Mouse (Mus musculus): Measurements from ENCODE around the gene Mef2a. TPM values are rescaled to one million over a fixed set of nuclear protein-coding genes. Genes with fewer than 3 reads are reported as not detected.

Mef2a gene
- polyA plus RNA-seq, 1 experiment, result 60.6 TPM

DNA sequence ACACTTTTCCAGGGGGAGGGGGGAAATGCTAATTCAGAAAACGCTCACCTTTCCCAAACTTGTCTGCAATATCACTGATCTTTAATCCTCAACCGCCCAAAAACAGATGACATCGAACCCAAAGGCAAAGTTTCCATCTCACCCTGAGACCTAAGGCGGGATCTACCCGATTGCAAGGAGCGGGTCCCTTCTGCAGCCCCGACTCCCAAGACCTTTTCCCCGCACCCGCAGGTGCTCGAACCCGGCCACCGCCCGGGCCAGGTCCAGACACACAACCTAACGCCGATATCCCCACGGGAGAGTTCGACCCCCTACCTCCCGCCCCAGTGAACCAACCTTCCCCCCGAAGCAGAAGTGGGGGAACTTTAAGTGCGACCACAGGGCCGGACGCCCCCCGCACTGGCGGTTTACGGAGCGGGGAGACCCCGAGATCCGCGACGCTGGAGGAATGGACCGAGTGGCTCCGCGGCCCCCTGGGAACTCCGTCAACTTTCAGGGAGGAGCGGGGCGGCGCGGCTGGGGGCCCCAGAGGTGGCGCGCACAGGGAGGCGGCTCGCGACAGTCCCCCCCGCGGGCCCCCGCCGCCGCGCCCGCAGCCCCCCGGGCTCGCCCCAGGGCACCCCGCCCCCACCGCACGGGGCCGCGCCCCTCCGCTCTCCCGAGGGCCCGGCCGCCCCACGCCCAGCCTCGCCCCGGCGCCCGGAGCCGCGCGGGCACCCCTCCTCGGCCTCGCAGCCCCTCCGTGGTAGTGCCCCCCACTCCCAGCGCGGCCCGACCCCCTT lies 576 bp downstream of the Mef2a start:
- H3K4me3 ChIP-seq (ENCODE audit: insufficient read depth, low read length), result peak overlapping the region; percentile 99
- TF ChIP-seq POLR2A (IDR thresholded peaks at IDR 0.05; ENCODE audit: extremely low read depth, insufficient read depth, low read length), result no peak
- TF ChIP-seq CTCF (IDR thresholded peaks at IDR 0.05; ENCODE audit: extremely low read depth, insufficient read depth, low read length), result no peak
- H3K27ac ChIP-seq (ENCODE audit: insufficient read depth, low read length), result peak overlapping the region; percentile 99
- peaks cover 8% of the 10 kb centered on the region for H3K4me1 ChIP-seq (ENCODE audit: control insufficient read depth, insufficient read depth, low read length)

DNA sequence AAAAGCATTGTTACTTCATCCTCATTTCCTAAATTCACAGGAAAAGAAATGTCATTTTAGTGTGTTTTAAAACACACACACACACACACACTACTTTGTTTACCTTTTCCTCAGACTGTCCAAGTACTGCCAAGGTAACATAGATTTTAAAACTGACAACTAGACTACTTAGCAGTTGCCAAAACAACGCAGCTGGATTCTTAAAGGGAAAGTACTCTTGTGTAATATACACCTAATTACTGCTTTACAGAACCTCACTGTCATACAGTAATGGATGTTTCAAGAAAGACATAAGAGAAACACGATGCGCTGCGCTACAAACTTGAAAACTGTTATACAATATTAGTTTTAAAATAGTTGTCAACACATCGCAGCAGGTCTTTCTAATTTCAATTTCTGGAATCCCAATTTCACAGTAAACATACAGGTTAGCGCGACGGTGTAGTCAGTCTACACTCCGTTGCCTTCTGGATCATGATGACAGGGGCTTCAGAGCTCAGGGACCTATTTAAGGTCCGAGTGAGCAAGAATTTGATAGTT lies 1.2 kb downstream of the Mef2a start:
- no peak for TF ChIP-seq POLR2A (IDR thresholded peaks at IDR 0.05; ENCODE audit: extremely low read depth, insufficient read depth, low read length)
- TF ChIP-seq CTCF (IDR thresholded peaks at IDR 0.05; ENCODE audit: extremely low read depth, insufficient read depth, low read length), result no peak
- peak overlapping the region; percentile 99 for H3K4me3 ChIP-seq (ENCODE audit: insufficient read depth, low read length)
- H3K4me1 ChIP-seq (ENCODE audit: control insufficient read depth, insufficient read depth, low read length), result peaks cover 8% of the 10 kb centered on the region
- H3K27ac ChIP-seq (ENCODE audit: insufficient read depth, low read length), result peak overlapping the region; percentile 91

DNA sequence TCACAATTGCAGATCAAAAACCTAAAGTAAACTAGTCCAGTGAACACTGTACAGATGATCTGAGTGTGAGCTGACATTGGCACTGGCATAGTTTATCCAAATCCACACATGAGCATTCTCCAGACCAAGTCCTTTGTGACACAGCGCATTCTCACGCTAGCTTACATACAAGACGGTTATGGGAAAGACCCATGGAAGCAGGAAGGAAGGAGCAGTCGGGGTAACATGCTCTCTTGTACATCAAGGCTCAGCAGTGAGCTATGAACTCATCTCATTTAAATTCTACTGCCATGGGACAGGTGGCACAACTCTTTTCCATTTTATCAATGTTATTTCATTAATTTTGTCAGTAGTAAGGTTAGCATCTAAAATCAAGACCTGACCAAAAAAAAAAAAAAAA lies 3.0 kb downstream of the Mef2a start:
- Histone ChIP-seq H3K4me3 (ENCODE audit: insufficient read depth, low read length) (no peak overlapping the region), H3K27ac (ENCODE audit: insufficient read depth, low read length) (no peak overlapping the region), H3K4me1 (ENCODE audit: control insufficient read depth, insufficient read depth, low read length) (peaks cover 8% of the 10 kb centered on the region)
- TF ChIP-seq CTCF (IDR thresholded peaks at IDR 0.05; ENCODE audit: extremely low read depth, insufficient read depth, low read length) (no peak), POLR2A (IDR thresholded peaks at IDR 0.05; ENCODE audit: extremely low read depth, insufficient read depth, low read length) (no peak)

DNA sequence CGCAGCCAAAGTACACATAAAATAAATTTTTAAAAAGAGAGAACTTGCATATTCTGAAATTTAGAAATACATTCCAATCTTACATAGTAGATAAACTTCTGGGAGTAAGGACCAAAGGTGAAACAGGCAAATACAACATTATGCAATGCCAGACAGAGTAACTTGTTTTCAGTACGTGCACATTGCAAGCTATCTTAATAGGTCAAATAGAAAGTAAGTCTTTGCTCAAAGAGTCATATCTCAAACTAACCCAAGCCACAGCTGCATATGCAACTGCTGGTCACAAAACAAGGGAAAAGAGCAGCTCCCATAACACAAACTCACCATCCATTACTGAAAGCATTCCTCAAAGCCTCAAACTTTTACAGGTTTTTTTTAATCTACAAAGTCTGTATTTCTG lies 4.3 kb downstream of the Mef2a start:
- no peak for TF ChIP-seq POLR2A (IDR thresholded peaks at IDR 0.05; ENCODE audit: extremely low read depth, insufficient read depth, low read length)
- TF ChIP-seq CTCF (IDR thresholded peaks at IDR 0.05; ENCODE audit: extremely low read depth, insufficient read depth, low read length), result no peak
- H3K4me1 ChIP-seq (ENCODE audit: control insufficient read depth, insufficient read depth, low read length), result peaks cover 4% of the 10 kb centered on the region
- no peak overlapping the region for H3K4me3 ChIP-seq (ENCODE audit: insufficient read depth, low read length)
- no peak overlapping the region for H3K27ac ChIP-seq (ENCODE audit: insufficient read depth, low read length)

DNA sequence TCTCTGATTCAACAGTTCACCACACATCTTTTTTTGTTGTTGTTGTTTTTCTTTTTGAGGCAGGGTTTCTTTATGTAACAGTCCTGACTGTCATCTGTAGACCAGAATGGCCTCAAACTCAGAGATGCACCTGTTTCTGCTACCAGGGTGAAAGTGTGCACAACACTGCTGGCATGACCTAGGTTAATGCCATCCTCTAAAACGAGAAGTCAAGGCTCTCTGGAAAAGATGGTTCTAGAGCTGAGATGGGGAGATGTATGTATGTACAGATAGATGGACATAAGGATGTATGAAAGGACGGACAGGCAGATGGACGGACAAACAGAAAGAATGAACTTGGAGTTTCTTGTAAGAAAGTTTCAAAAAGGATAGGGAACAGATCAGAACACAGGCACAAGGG lies 12.1 kb downstream of the Mef2a start:
- Histone ChIP-seq H3K27ac (ENCODE audit: insufficient read depth, low read length) (no peak overlapping the region), H3K4me1 (ENCODE audit: control insufficient read depth, insufficient read depth, low read length) (no peaks in the 10 kb centered on the region), H3K4me3 (ENCODE audit: insufficient read depth, low read length) (no peak overlapping the region)
- TF ChIP-seq CTCF (IDR thresholded peaks at IDR 0.05; ENCODE audit: extremely low read depth, insufficient read depth, low read length) (no peak), POLR2A (IDR thresholded peaks at IDR 0.05; ENCODE audit: extremely low read depth, insufficient read depth, low read length) (no peak)

DNA sequence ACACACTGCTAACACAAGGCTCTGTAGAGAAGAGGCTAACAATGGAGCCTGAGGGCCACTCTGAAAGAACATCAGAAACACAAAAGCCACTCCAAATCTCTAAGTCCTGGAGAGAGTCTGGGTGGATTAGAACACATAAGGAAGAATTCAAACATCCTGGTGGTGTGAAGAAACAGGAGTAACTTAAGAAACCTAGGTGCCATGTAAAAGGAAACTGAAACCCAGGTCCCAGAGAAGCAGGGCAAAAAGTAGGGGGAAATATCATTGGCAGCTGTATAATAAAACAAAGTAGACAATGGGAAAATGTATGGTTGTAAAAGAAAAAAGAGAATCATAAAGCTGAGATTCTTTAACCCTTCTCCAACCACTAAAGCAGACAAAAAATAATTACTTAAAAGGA lies 12.8 kb downstream of the Mef2a start:
- H3K4me3 ChIP-seq (ENCODE audit: insufficient read depth, low read length), result no peak overlapping the region
- no peaks in the 10 kb centered on the region for H3K4me1 ChIP-seq (ENCODE audit: control insufficient read depth, insufficient read depth, low read length)
- H3K27ac ChIP-seq (ENCODE audit: insufficient read depth, low read length), result no peak overlapping the region
- TF ChIP-seq CTCF (IDR thresholded peaks at IDR 0.05; ENCODE audit: extremely low read depth, insufficient read depth, low read length), result no peak
- TF ChIP-seq POLR2A (IDR thresholded peaks at IDR 0.05; ENCODE audit: extremely low read depth, insufficient read depth, low read length), result no peak

DNA sequence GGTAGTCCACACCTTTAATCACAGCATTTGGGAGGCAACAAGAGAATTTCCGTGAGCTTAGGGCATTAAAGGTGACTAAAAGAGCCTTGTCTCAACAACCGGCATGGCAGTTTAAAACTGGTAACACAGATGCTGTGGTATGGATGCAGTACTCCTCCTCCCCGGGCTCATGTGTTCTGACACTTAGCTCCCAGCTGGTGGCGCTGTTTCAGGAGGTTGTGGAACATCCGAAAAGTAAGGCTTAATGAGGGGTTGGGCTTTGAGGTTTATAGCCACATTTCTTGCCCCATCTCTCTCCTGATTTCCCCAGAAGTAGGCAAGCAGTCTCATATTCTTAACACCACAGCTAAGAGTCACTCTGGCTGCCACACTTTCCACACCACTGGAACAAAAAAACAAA lies 16.8 kb downstream of the Mef2a start:
- no peak for TF ChIP-seq POLR2A (IDR thresholded peaks at IDR 0.05; ENCODE audit: extremely low read depth, insufficient read depth, low read length)
- TF ChIP-seq CTCF (IDR thresholded peaks at IDR 0.05; ENCODE audit: extremely low read depth, insufficient read depth, low read length), result no peak
- Histone ChIP-seq H3K4me3 (ENCODE audit: insufficient read depth, low read length) (no peak overlapping the region), H3K4me1 (ENCODE audit: control insufficient read depth, insufficient read depth, low read length) (no peaks in the 10 kb centered on the region), H3K27ac (ENCODE audit: insufficient read depth, low read length) (no peak overlapping the region)

DNA sequence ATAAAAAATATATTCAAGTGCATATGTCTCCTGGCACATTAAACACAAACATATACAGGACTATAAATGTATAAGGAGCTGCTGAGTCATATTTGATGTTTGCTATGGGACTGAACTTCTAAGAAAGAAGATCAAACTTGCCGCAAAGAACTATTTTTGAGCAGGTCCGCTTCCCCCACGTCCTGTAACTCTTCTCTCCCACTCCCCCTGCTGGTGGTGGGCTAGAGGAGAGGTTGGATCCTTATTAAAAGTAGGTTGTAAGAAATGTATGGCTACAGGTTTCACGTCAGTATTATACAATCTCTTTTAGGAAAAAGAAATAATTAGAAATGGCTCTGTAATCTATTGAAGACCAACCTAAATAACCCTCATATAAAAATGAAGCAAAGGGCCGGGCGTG lies 19.0 kb downstream of the Mef2a start:
- H3K27ac ChIP-seq (ENCODE audit: insufficient read depth, low read length), result no peak overlapping the region
- TF ChIP-seq CTCF (IDR thresholded peaks at IDR 0.05; ENCODE audit: extremely low read depth, insufficient read depth, low read length) (peak; percentile 20; the same call in 1 of the 2 replicates), POLR2A (IDR thresholded peaks at IDR 0.05; ENCODE audit: extremely low read depth, insufficient read depth, low read length) (no peak)
- no peak overlapping the region for H3K4me3 ChIP-seq (ENCODE audit: insufficient read depth, low read length)
- H3K4me1 ChIP-seq (ENCODE audit: control insufficient read depth, insufficient read depth, low read length), result no peaks in the 10 kb centered on the region

DNA sequence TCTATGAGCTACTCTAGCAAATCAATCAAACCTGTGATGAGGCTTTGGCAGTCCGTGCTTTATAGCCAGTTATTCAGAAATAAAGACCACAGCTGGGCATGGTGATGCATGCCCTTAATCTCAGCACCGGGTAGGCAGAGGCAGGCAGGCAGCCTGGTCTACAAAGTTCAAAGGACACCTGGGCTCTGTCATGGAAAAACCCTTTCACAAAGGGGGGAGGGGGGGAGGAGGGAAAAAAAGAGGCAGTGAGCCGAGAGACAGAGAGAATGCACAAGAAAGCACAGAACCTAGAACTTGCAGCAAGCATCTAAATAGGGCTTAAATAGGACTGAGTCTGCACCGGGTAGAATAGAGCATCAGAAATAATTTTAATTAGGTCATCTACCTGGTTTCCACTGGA lies 19.7 kb downstream of the Mef2a start:
- Histone ChIP-seq H3K4me3 (ENCODE audit: insufficient read depth, low read length) (no peak overlapping the region), H3K27ac (ENCODE audit: insufficient read depth, low read length) (no peak overlapping the region), H3K4me1 (ENCODE audit: control insufficient read depth, insufficient read depth, low read length) (no peaks in the 10 kb centered on the region)
- TF ChIP-seq POLR2A (IDR thresholded peaks at IDR 0.05; ENCODE audit: extremely low read depth, insufficient read depth, low read length) (no peak), CTCF (IDR thresholded peaks at IDR 0.05; ENCODE audit: extremely low read depth, insufficient read depth, low read length) (no peak)

DNA sequence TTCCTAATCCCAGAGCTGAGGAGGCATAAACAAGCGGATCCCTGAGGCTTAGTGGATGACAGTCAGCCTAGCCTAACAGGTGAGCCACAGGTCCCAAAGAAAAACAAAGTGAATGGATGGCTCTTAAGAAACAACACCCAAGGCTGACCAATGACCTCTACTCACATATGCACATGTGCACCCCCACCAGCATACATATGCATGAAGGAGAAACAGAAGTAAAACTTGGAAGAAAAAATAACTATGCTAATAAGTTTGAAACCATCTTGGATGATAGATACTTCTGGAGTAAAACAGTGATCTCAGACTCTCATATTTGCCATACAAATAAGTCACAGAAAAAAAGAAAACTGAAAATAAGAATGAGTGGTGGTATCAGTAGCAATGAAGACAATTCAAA lies 28.2 kb downstream of the Mef2a start:
- H3K4me1 ChIP-seq (ENCODE audit: control insufficient read depth, insufficient read depth, low read length), result no peaks in the 10 kb centered on the region
- H3K4me3 ChIP-seq (ENCODE audit: insufficient read depth, low read length), result no peak overlapping the region
- TF ChIP-seq POLR2A (IDR thresholded peaks at IDR 0.05; ENCODE audit: extremely low read depth, insufficient read depth, low read length) (no peak), CTCF (IDR thresholded peaks at IDR 0.05; ENCODE audit: extremely low read depth, insufficient read depth, low read length) (no peak)
- no peak overlapping the region for H3K27ac ChIP-seq (ENCODE audit: insufficient read depth, low read length)

All from cortical plate, adult 2 months (tissue).